Mouse (Mus musculus) hindbrain, embryonic 12.5 days (tissue): ENCODE measurements around the gene Dvl1. TPM values are rescaled to one million over a fixed set of nuclear protein-coding genes. Genes with fewer than 3 reads are reported as not detected.
A peak's percentile ranks its signal among the peaks of the same experiment; 100 is the strongest.

Experiments used
- ATAC-seq: fragments of 200-750 bp; cut with Nextera tagmentation; 2 replicates; pipeline ENCODE4 v1.8.0; 2017; ENCODE audit warnings: moderate TSS enrichment; ENCODE audit not compliant: low FRiP score
- H3K27ac ChIP-seq: fragments of 300-500 bp; sonication (generic); 2 replicates; pipeline ENCODE4 v1.5.1; 2016; ENCODE audit warnings: mild to moderate bottlenecking
- H3K27me3 ChIP-seq: fragments of 300-500 bp; sonication (generic); 2 replicates; pipeline ENCODE4 v1.6.1; 2016; ENCODE audit warnings: mild to moderate bottlenecking
- H3K36me3 ChIP-seq: fragments of 300-500 bp; sonication (generic); 2 replicates; pipeline ENCODE4 v1.6.1; 2016; ENCODE audit warnings: mild to moderate bottlenecking
- H3K4me1 ChIP-seq: fragments of 300-500 bp; sonication (generic); 2 replicates; pipeline ENCODE4 v1.6.1; 2016
- H3K4me2 ChIP-seq: fragments of 300-500 bp; sonication (generic); replicated peaks from 2 replicates; pipeline ENCODE4 v1.6.1; 2016; ENCODE audit warnings: mild to moderate bottlenecking
- H3K4me3 ChIP-seq: fragments of 300-500 bp; sonication (generic); 2 replicates; pipeline ENCODE4 v1.5.1; 2016; ENCODE audit warnings: mild to moderate bottlenecking
- H3K9ac ChIP-seq: fragments of 300-500 bp; sonication (generic); 2 replicates; pipeline ENCODE4 v1.6.1; 2016; ENCODE audit warnings: mild to moderate bottlenecking, moderate library complexity
- H3K9me3 ChIP-seq: fragments of 300-500 bp; sonication (generic); replicated peaks from 2 replicates; pipeline ENCODE4 v1.6.1; 2016; ENCODE audit warnings: mild to moderate bottlenecking
- WGBS: fragments of 180-500 bp; shearing (Covaris S2); methylation state at CpG from one replicate; pipeline ENCODE4 v1.1.7; 2016; 5-methylcytosine and 5-hydroxymethylcytosine counted together
- polyA plus RNA-seq: library from polyadenylated mRNA; unstranded; fragments of >200 nt; fragmentation: Nextera tagmentation; extraction: Ambion mirVana; gene quantifications from 2 replicates; pipeline ENCODE4 v1.2.1, GENCODE M21; 2016

Gene Dvl1
- polyA plus RNA-seq, 1 experiment from 2014 or later: 20.0 TPM

DNA sequence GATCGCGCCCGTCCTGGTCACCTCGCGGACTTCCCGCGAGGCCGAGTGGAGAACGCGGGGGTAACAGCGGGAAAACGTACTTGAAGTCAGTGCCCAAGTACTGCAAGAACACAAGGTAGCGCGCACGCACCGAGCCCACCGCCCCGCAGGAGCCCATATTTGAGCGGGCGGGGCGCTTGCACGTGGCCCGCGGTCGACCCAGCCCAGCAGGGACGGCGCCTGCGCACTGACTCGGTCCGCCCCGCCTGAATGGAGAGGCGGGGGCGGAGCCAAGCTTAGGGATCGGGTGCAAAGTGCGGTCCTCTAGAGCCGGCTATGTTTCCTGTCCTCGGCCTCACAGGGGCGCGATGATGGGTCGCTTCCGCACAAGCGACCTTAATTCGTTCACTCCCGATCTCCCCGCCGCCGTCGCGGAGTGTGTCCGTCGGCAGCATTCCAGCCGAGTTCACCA is 44.4 kb downstream of the Dvl1 start, which contains the start of the genes Pusl1 and Acap3:
TSS of gene Pusl1 (minus strand) at position 231 of the 451 bp plus-strand sequence.
TSS of gene Acap3 (plus strand) at position 272 of the 451 bp plus-strand sequence.
- Histone ChIP-seq H3K4me3 (peak within 1 kb of the TSS; percentile 95), H3K4me2 (peak within 1 kb of the TSS; percentile 98), H3K4me1 (peaks cover 40% of the 10 kb centered on the region), H3K27ac (peak within 1 kb of the TSS; percentile 99), H3K36me3 (peaks cover 36% of the 10 kb centered on the region), H3K27me3 (no peaks in the 10 kb centered on the region), H3K9me3 (no peaks in the 10 kb centered on the region), H3K9ac (peak within 1 kb of the TSS; percentile 96)
- WGBS: under 1% methylated on average over 52 of the region's 52 CpGs
- peak; percentile 88 for ATAC-seq

DNA sequence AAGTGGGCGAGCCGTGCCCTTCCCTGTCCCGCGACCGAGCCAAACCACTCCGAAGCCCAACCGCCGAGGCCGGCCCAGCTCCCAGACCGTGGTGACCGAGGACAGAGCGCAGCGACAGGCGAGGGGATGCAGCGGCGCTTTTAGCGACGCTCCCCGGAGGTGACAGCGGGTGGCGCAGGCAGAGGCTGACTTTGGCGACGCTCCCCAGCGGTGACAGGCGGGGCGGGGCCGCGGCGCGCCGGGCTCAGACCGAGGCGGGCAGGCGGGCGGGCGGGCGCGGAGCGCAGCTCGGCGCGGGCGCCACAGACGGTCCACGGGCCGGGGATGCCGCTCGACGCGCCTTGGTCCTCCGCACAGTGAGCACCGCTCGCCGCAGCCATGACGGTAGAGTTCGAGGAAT is 44.8 kb downstream of the Dvl1 start:
- Histone ChIP-seq H3K27me3 (no peaks in the 10 kb centered on the region), H3K4me2 (peak overlapping the region; percentile 98), H3K4me3 (peak overlapping the region; percentile 95), H3K9me3 (no peaks in the 10 kb centered on the region), H3K36me3 (peaks cover 36% of the 10 kb centered on the region), H3K27ac (peak overlapping the region; percentile 99), H3K4me1 (peaks cover 40% of the 10 kb centered on the region), H3K9ac (peak overlapping the region; percentile 96)
- WGBS: under 1% methylated on average over 50 of the region's 56 CpGs
- ATAC-seq: peak; percentile 91

GRCm38 (mm10) chr4:155892438-155893211 is 45.4 kb downstream of the Dvl1 start:
- H3K4me3 ChIP-seq: peak overlapping the region; percentile 95
- WGBS: 4% methylated on average over 37 of the region's 37 CpGs
- peaks cover 40% of the 10 kb centered on the region for H3K4me1 ChIP-seq
- no peaks in the 10 kb centered on the region for H3K9me3 ChIP-seq
- H3K9ac ChIP-seq: peak overlapping the region; percentile 96
- H3K27me3 ChIP-seq: no peaks in the 10 kb centered on the region
- H3K27ac ChIP-seq: peak overlapping the region; percentile 99
- peak overlapping the region; percentile 98 for H3K4me2 ChIP-seq
- ATAC-seq: peak; percentile 58
- H3K36me3 ChIP-seq: peaks cover 33% of the 10 kb centered on the region

GRCm38 (mm10) chr4:155893212-155893690 is 46.0 kb downstream of the Dvl1 start:
- no peak for ATAC-seq
- Histone ChIP-seq H3K4me1 (peaks cover 40% of the 10 kb centered on the region), H3K27me3 (no peaks in the 10 kb centered on the region), H3K4me2 (peak overlapping the region; percentile 98), H3K9me3 (no peaks in the 10 kb centered on the region), H3K9ac (peak overlapping the region; percentile 96), H3K4me3 (peak overlapping the region; percentile 95), H3K27ac (no peak overlapping the region), H3K36me3 (peaks cover 31% of the 10 kb centered on the region)
- 73% methylated on average over 8 of the region's 8 CpGs for WGBS

GRCm38 (mm10) chr4:155894311-155894881 is 47.2 kb downstream of the Dvl1 start:
- Histone ChIP-seq H3K27ac (peak overlapping the region; percentile 35; the same call in 1 of the 2 replicates), H3K4me3 (peak overlapping the region; percentile 95), H3K9ac (peak overlapping the region; percentile 54), H3K9me3 (no peaks in the 10 kb centered on the region), H3K36me3 (peaks cover 33% of the 10 kb centered on the region), H3K27me3 (no peaks in the 10 kb centered on the region), H3K4me1 (peaks cover 40% of the 10 kb centered on the region), H3K4me2 (peak overlapping the region; percentile 98)
- no peak for ATAC-seq
- WGBS: 39% methylated on average over 8 of the region's 8 CpGs

DNA sequence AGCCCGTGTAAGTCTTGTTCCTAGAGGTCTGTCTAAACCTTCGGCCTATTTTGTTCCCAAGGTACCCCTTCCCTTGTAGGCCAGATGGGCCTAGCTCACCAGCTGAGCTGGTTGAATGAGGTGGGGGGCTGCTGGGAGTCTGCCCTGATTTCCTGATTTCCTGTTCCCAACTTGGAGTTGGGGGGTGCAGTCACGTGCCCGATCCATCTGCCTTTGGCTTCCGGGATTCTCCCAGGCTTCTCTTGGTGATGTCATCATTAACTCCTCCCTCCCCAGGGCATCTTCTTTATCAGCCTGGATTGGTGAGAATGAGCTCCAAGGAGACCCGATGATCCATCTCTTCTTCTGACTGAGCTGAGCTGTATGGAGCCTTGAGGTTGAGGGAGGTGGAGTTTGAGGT is 48.0 kb downstream of the Dvl1 start:
- no peaks in the 10 kb centered on the region for H3K27me3 ChIP-seq
- H3K9ac ChIP-seq: peak overlapping the region; percentile 54; the same call in 1 of the 2 replicates
- peaks cover 41% of the 10 kb centered on the region for H3K36me3 ChIP-seq
- ATAC-seq: no peak
- H3K4me3 ChIP-seq: peak overlapping the region; percentile 95
- no peaks in the 10 kb centered on the region for H3K9me3 ChIP-seq
- 45% methylated on average over 6 of the region's 6 CpGs for WGBS
- H3K4me2 ChIP-seq: peak overlapping the region; percentile 98
- H3K4me1 ChIP-seq: peaks cover 39% of the 10 kb centered on the region
- peak overlapping the region; percentile 35; the same call in 1 of the 2 replicates for H3K27ac ChIP-seq

GRCm38 (mm10) chr4:155895826-155896225 is 48.6 kb downstream of the Dvl1 start:
- no peaks in the 10 kb centered on the region for H3K9me3 ChIP-seq
- no peak overlapping the region for H3K9ac ChIP-seq
- H3K4me2 ChIP-seq: peak overlapping the region; percentile 98; the same call in 1 of the 2 replicates
- H3K27me3 ChIP-seq: no peaks in the 10 kb centered on the region
- peaks cover 33% of the 10 kb centered on the region for H3K4me1 ChIP-seq
- no peak overlapping the region for H3K27ac ChIP-seq
- H3K4me3 ChIP-seq: no peak overlapping the region
- ATAC-seq: no peak
- peaks cover 47% of the 10 kb centered on the region for H3K36me3 ChIP-seq
- WGBS: 96% methylated on average over 4 of the region's 4 CpGs

DNA sequence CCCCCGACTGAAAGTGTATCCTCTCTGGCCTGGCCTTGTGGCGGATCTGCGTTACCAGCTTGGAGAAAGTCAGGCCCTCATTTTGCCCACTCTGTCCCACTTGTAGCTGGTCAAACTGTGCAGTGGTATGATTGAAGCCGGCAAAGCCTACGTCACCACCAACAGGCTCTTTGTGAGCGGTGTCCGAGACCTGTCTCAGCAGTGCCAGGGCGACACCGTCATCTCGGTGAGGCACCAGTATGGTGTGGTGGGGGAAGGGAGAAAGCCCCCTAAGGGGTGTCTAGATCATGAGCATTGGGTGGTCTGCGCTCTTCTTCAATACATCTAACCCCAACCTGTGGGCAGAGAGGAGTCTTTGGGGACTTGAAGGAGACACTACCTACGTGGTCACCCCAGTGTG is 49.3 kb downstream of the Dvl1 start:
- no peaks in the 10 kb centered on the region for H3K27me3 ChIP-seq
- H3K9me3 ChIP-seq: no peaks in the 10 kb centered on the region
- no peak overlapping the region for H3K27ac ChIP-seq
- H3K4me1 ChIP-seq: peaks cover 32% of the 10 kb centered on the region
- no peak overlapping the region for H3K4me2 ChIP-seq
- no peak overlapping the region for H3K4me3 ChIP-seq
- WGBS: 95% methylated on average over 12 of the region's 12 CpGs
- no peak for ATAC-seq
- H3K36me3 ChIP-seq: peaks cover 53% of the 10 kb centered on the region
- no peak overlapping the region for H3K9ac ChIP-seq

GRCm38 (mm10) chr4:155898318-155898717 is 51.1 kb downstream of the Dvl1 start:
- ATAC-seq: no peak
- H3K27ac ChIP-seq: no peak overlapping the region
- peaks cover 72% of the 10 kb centered on the region for H3K36me3 ChIP-seq
- no peak overlapping the region for H3K4me3 ChIP-seq
- 93% methylated on average over 2 of the region's 2 CpGs for WGBS
- H3K4me1 ChIP-seq: peaks cover 25% of the 10 kb centered on the region
- H3K9me3 ChIP-seq: no peaks in the 10 kb centered on the region
- H3K27me3 ChIP-seq: no peaks in the 10 kb centered on the region
- no peak overlapping the region for H3K4me2 ChIP-seq
- H3K9ac ChIP-seq: no peak overlapping the region

GRCm38 (mm10) chr4:155899355-155899754 is 52.2 kb downstream of the Dvl1 start:
- no peak for ATAC-seq
- WGBS: 97% methylated on average over 7 of the region's 7 CpGs
- H3K27ac ChIP-seq: no peak overlapping the region
- H3K36me3 ChIP-seq: peaks cover 82% of the 10 kb centered on the region
- H3K9ac ChIP-seq: no peak overlapping the region
- H3K27me3 ChIP-seq: no peaks in the 10 kb centered on the region
- peaks cover 15% of the 10 kb centered on the region for H3K4me1 ChIP-seq
- no peak overlapping the region for H3K4me2 ChIP-seq
- H3K4me3 ChIP-seq: no peak overlapping the region
- no peaks in the 10 kb centered on the region for H3K9me3 ChIP-seq

DNA sequence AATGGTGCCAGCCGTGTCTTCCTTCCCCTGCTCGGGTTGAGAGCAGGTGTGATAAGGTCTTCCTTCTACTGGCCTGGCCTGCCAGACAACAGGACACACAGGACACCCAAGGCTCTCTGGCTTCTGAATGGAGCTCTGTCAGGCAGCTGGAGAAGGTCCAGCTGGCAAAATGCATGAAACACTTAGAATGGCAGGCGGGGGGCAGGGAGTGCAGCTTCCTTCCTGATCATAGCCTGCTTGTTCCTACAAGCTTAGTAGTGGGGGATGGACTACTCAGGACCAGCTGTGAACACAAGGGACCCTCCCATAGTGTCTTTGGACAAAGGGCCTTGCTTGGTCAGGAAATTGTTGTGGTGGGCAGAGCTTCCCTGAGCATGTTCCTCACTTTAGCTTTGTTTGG is 54.0 kb downstream of the Dvl1 start:
- H3K36me3 ChIP-seq: peaks cover 94% of the 10 kb centered on the region
- 86% methylated on average over 3 of the region's 3 CpGs for WGBS
- no peak for ATAC-seq

GRCm38 (mm10) chr4:155903246-155903645 is 56.0 kb downstream of the Dvl1 start:
- no peak overlapping the region for H3K4me3 ChIP-seq
- no peaks in the 10 kb centered on the region for H3K4me1 ChIP-seq
- no peak overlapping the region for H3K27ac ChIP-seq
- no peak overlapping the region for H3K4me2 ChIP-seq
- H3K9me3 ChIP-seq: no peaks in the 10 kb centered on the region
- ATAC-seq: no peak
- H3K36me3 ChIP-seq: peaks cover 91% of the 10 kb centered on the region
- H3K27me3 ChIP-seq: no peaks in the 10 kb centered on the region
- 96% methylated on average over 13 of the region's 13 CpGs for WGBS
- no peak overlapping the region for H3K9ac ChIP-seq

More for the DNA sequence above, 54.0 kb downstream of the Dvl1 start:
- Histone ChIP-seq H3K27me3 (no peaks in the 10 kb centered on the region), H3K9ac (no peak overlapping the region), H3K4me1 (no peaks in the 10 kb centered on the region), H3K9me3 (no peaks in the 10 kb centered on the region), H3K27ac (no peak overlapping the region), H3K4me2 (no peak overlapping the region), H3K4me3 (no peak overlapping the region)
